Mouse (Mus musculus) B cell, adult 2 months (primary cell): ENCODE data around the gene Gm5089.

ENCODE experiments used
- DNase-seq, 2 experiments: peaks; one replicate each; pipeline ENCODE4 v3.0.0; 2022

The Gm5089 gene

GRCm38 (mm10) chr14:122416166-122416771 lies 34.6 kb downstream of the Gm5089 start:
- DNase-seq: no peak

- no peak for DNase-seq
Measured at GRCm38 (mm10) chr14:122414786-122415185, 36.1 kb downstream of the Gm5089 start.

GRCm38 (mm10) chr14:122413542-122413928 lies 37.4 kb downstream of the Gm5089 start:
- no peak for DNase-seq

- no peak for DNase-seq
Measured at GRCm38 (mm10) chr14:122412841-122413541, 37.9 kb downstream of the Gm5089 start.

- DNase-seq: peak; percentile 12 to 14
Measured at GRCm38 (mm10) chr14:122406541-122407219, 44.2 kb downstream of the Gm5089 start.

- no peak for DNase-seq
Measured at GRCm38 (mm10) chr14:122405897-122406540, 44.9 kb downstream of the Gm5089 start.

- no peak for DNase-seq
Measured at GRCm38 (mm10) chr14:122405236-122405635, 45.7 kb downstream of the Gm5089 start.

- DNase-seq: no peak
Measured at GRCm38 (mm10) chr14:122404596-122405154, 46.2 kb downstream of the Gm5089 start.

GRCm38 (mm10) chr14:122403422-122403940 lies 47.4 kb downstream of the Gm5089 start:
- DNase-seq: no peak

- DNase-seq: no peak
Measured at GRCm38 (mm10) chr14:122402716-122403258, 48.1 kb downstream of the Gm5089 start.

GRCm38 (mm10) chr14:122401886-122402285 lies 49.0 kb downstream of the Gm5089 start:
- no peak for DNase-seq

GRCm38 (mm10) chr14:122399906-122400305 lies 51.0 kb downstream of the Gm5089 start:
- no peak for DNase-seq

- no peak for DNase-seq
Measured at GRCm38 (mm10) chr14:122398676-122399075, 52.2 kb downstream of the Gm5089 start.

GRCm38 (mm10) chr14:122393119-122393518 lies 57.8 kb downstream of the Gm5089 start:
- no peak for DNase-seq

- no peak for DNase-seq
Measured at GRCm38 (mm10) chr14:122390935-122391334, 60.0 kb downstream of the Gm5089 start.

GRCm38 (mm10) chr14:122389684-122390370 lies 61.1 kb downstream of the Gm5089 start:
- no peak for DNase-seq

GRCm38 (mm10) chr14:122388431-122389031 lies 62.4 kb downstream of the Gm5089 start:
- no peak for DNase-seq

- DNase-seq: no peak
Measured at GRCm38 (mm10) chr14:122387781-122388180, 63.1 kb downstream of the Gm5089 start.

- no peak for DNase-seq
Measured at GRCm38 (mm10) chr14:122386281-122387130, 64.4 kb downstream of the Gm5089 start.

GRCm38 (mm10) chr14:122385758-122386157 lies 65.2 kb downstream of the Gm5089 start:
- DNase-seq: no peak

- no peak for DNase-seq
Measured at GRCm38 (mm10) chr14:122385238-122385534, 65.7 kb downstream of the Gm5089 start.
